Mouse (Mus musculus) lung, embryonic 16.5 days (tissue): Measurements from ENCODE around the gene Prkag3. TPM values are rescaled to one million over a fixed set of nuclear protein-coding genes. Genes with fewer than 3 reads are reported as not detected.

Experiments used
- ATAC-seq: fragments of 200-750 bp; cut with Nextera tagmentation; 2 replicates; pipeline ENCODE4 v1.8.0; 2017; ENCODE audit warnings: low read depth, mild to moderate bottlenecking, moderate library complexity
- H3K27ac ChIP-seq: fragments of 300-500 bp; sonication (generic); 2 replicates; pipeline ENCODE4 v1.5.1; 2014; ENCODE audit warnings: mild to moderate bottlenecking, control low read depth, low read length
- H3K27me3 ChIP-seq: fragments of 300-500 bp; sonication (generic); 2 replicates; pipeline ENCODE4 v1.6.1; 2014; ENCODE audit warnings: low read depth, low read length, mixed read lengths; ENCODE audit not compliant: control insufficient read depth, insufficient read depth
- H3K36me3 ChIP-seq: fragments of 300-500 bp; sonication (generic); 2 replicates; pipeline ENCODE4 v1.6.1; 2014; ENCODE audit warnings: low read length; ENCODE audit not compliant: control insufficient read depth, insufficient read depth
- H3K4me1 ChIP-seq: fragments of 300-500 bp; sonication (generic); replicated peaks from 2 replicates; pipeline ENCODE4 v1.6.1; 2014; ENCODE audit warnings: low read length, mixed read lengths; ENCODE audit not compliant: control insufficient read depth, insufficient read depth
- H3K4me2 ChIP-seq: fragments of 300-500 bp; sonication (generic); 2 replicates; pipeline ENCODE4 v1.6.1; 2014; ENCODE audit warnings: low read depth, low read length, control low read depth
- H3K4me3 ChIP-seq: fragments of 300-500 bp; sonication (generic); 2 replicates; pipeline ENCODE4 v1.5.1; 2014; ENCODE audit warnings: mild to moderate bottlenecking, low read length, control low read depth
- H3K9ac ChIP-seq: fragments of 300-500 bp; sonication (generic); 2 replicates; pipeline ENCODE4 v1.6.1; 2014; ENCODE audit warnings: low read length, control low read depth
- H3K9me3 ChIP-seq: fragments of 300-500 bp; sonication (generic); 2 replicates; pipeline ENCODE4 v1.6.1; 2016; ENCODE audit warnings: low read length; ENCODE audit not compliant: control insufficient read depth
- WGBS: fragments of 180-500 bp; shearing (Covaris S2); extraction: QIAGEN DNeasy Blood & Tissue Kit; methylation state at CpG from one replicate; pipeline ENCODE4 v1.1.7; 2014; 5-methylcytosine and 5-hydroxymethylcytosine counted together
- polyA plus RNA-seq: library from polyadenylated mRNA; unstranded; fragments of >200 nt; fragmentation: Nextera tagmentation; extraction: Ambion mirVana; gene quantifications from 2 replicates; pipeline ENCODE4 v1.2.1, GENCODE M21; 2015

Gene Prkag3
- polyA plus RNA-seq, 1 experiment from 2014 or later, result 0.67 TPM

DNA sequence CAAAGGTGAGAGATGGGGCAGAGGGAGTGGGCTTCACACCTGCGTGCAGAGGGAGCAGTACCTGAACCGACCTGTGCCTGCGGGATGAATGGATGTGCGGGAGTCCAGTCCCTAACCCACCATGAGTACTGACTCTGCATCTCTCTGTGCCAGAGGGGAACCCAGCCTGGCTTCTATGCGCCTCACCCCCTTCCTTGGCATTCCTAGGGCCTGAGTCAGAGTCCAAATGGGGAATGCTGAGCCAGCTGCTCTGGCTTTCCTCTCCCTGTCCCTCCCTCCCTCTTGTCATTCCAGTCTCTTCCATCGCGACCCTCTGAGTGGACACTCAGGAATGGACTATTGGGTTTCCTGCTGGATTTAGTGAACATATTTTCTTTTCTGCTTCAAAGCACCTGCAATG is 280 bp upstream of the Prkag3 start:
- peaks cover 6% of the 10 kb centered on the region for H3K27me3 ChIP-seq
- H3K4me3 ChIP-seq, result no peak overlapping the region; the same call in 1 of the 2 replicates
- peak overlapping the region; percentile 51 for H3K4me2 ChIP-seq
- H3K36me3 ChIP-seq, result no peaks in the 10 kb centered on the region
- no peaks in the 10 kb centered on the region for H3K9me3 ChIP-seq
- ATAC-seq, result peak; percentile 92
- 39% methylated on average over 7 of the region's 7 CpGs for WGBS
- H3K4me1 ChIP-seq, result peaks cover 5% of the 10 kb centered on the region
- H3K9ac ChIP-seq, result no peak overlapping the region
- no peak overlapping the region for H3K27ac ChIP-seq

DNA sequence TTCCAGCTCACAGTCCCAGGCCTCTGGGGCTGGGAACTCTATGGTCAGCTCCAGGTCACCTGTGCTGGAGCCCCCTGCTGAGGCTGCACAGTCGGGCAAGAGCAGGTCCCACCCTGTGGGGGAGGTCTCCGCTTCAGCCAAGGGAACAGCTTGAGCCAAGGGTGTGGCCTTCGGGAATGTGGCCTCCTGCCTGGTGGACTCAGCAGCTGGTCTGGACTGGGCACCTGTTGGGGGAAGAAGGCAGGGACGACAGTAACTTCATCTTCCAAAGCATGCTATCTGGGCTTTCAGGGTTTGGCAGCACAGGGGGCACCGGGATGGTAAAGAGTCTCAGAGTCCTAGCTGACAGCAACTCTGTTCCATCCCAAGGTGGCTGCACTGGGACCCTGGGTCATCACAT is 1.7 kb downstream of the Prkag3 start:
- 49% methylated on average over 5 of the region's 5 CpGs for WGBS
- Histone ChIP-seq H3K9ac (no peak overlapping the region), H3K36me3 (no peaks in the 10 kb centered on the region), H3K4me1 (peaks cover 5% of the 10 kb centered on the region), H3K4me3 (no peak overlapping the region), H3K4me2 (no peak overlapping the region), H3K27me3 (peaks cover 6% of the 10 kb centered on the region), H3K27ac (no peak overlapping the region), H3K9me3 (no peaks in the 10 kb centered on the region)
- ATAC-seq, result peak; percentile 24; the same call in 1 of the 2 replicates

DNA sequence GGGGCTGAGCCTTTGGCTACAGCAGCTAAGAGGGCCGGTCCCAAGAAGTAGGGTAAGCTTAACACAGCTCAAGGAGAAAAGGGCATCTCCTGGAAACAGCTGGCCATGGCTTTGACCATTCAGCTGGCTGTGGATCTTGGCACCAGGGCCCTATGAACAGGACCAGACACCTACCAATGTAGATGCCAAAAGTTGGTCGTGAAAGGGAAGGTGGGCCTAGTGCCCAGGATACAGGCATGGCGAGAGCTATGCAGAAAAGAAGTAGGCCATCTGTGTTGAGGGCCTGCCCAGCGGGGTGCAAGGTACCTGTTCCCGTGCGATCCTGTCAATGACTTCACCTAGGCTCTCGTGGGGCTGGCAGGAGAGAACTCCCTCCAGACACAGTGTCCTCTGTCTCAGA is 8.2 kb downstream of the Prkag3 start:
- Histone ChIP-seq H3K27ac (no peak overlapping the region), H3K4me3 (no peak overlapping the region), H3K9ac (no peak overlapping the region), H3K4me2 (no peak overlapping the region), H3K9me3 (no peaks in the 10 kb centered on the region), H3K36me3 (no peaks in the 10 kb centered on the region), H3K27me3 (no peaks in the 10 kb centered on the region), H3K4me1 (no peaks in the 10 kb centered on the region)
- WGBS, result 70% methylated on average over 7 of the region's 7 CpGs
- ATAC-seq, result no peak

DNA sequence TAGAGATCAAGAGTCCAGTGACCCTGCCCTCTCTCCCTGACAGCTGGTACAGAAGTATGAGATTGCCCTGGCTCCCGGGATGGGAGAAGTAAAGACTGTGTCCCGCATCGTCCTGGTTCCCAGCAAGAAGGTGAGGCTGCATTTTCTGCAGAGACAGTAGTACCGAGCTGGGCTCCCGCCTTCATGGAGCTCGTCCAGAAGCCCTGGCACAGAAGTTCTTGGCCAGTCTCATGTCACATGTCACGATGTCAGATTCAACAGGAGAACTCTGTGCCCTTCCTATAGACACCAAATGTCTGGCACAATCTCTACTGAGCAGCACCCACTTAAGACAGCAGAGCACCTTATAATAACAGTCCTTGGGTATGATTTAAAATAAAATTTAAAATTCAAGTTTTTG is 11.5 kb downstream of the Prkag3 start:
- Histone ChIP-seq H3K36me3 (no peaks in the 10 kb centered on the region), H3K9me3 (no peaks in the 10 kb centered on the region), H3K4me3 (no peak overlapping the region), H3K4me1 (no peaks in the 10 kb centered on the region), H3K9ac (no peak overlapping the region), H3K4me2 (no peak overlapping the region), H3K27ac (no peak overlapping the region), H3K27me3 (no peaks in the 10 kb centered on the region; the same call in 1 of the 2 replicates)
- 76% methylated on average over 7 of the region's 7 CpGs for WGBS
- no peak for ATAC-seq

DNA sequence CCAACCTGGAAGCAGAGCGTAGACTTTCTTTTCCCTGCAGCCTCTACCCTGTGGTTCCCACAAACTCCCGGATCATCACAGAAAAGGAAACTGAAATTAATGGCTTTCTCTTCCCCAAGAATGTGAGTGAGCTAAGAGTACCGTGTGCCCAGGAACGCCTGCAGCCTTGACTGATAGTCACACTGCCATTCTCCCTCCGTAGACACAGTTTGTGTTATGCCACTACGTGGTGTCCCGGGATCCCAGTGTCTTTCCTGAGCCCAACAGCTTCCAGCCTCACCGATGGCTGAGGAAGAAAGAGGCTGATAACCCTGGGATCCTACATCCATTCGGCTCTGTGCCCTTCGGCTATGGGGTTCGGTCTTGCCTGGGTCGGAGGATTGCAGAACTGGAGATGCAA is 12.0 kb downstream of the Prkag3 start:
- no peaks in the 10 kb centered on the region for H3K9me3 ChIP-seq
- no peaks in the 10 kb centered on the region for H3K36me3 ChIP-seq
- H3K4me1 ChIP-seq, result no peaks in the 10 kb centered on the region
- H3K27ac ChIP-seq, result no peak overlapping the region
- 80% methylated on average over 12 of the region's 12 CpGs for WGBS
- H3K4me3 ChIP-seq, result no peak overlapping the region
- no peak overlapping the region for H3K9ac ChIP-seq
- ATAC-seq, result no peak
- no peak overlapping the region for H3K4me2 ChIP-seq
- no peaks in the 10 kb centered on the region; the same call in 1 of the 2 replicates for H3K27me3 ChIP-seq

DNA sequence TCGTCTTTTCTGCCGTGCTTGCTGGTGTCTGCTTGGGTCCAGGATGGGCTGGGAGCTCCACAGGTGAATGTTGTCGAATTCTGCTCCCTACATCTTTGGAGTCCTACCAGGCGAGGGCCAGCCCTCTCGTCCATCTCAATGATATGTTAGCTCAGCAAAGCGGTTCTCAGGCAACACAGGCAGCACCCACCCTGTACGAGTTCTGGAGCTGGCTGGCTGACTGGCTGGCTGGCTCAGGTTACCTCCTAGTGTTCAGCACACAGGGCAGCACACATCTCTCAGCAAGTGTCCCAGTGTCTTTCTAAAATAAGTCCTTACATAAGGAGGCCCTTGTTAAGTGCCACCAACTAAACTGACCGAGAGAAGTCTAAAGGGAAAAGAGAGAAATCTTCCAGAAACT is 20.6 kb downstream of the Prkag3 start:
- Histone ChIP-seq H3K27me3 (no peaks in the 10 kb centered on the region), H3K4me1 (no peaks in the 10 kb centered on the region), H3K9me3 (no peaks in the 10 kb centered on the region), H3K4me2 (no peak overlapping the region), H3K27ac (no peak overlapping the region), H3K9ac (no peak overlapping the region), H3K36me3 (no peaks in the 10 kb centered on the region), H3K4me3 (no peak overlapping the region)
- no peak for ATAC-seq
- WGBS, result 57% methylated on average over 8 of the region's 8 CpGs

DNA sequence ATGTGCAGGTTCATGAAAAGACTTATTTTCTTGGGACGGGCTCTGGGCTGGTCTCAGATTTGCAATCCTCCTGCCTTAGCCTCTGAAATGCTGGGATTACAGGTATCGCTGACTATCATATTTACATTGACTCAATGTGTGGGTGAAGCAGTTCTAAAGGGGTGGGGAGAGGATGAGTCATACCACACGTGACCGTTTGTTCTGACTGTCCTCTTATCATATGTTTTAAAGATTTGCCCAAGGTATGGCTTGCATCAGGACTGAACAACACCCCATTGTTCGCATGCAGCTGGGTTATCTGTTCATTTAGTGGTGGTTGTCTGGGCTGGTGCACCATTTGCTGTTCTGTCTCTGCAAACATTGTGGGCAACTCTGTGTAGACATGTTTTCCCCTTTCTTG is 22.3 kb downstream of the Prkag3 start:
- Histone ChIP-seq H3K4me1 (no peaks in the 10 kb centered on the region), H3K36me3 (no peaks in the 10 kb centered on the region), H3K9ac (no peak overlapping the region), H3K4me3 (no peak overlapping the region), H3K4me2 (no peak overlapping the region), H3K9me3 (no peaks in the 10 kb centered on the region), H3K27ac (no peak overlapping the region), H3K27me3 (no peaks in the 10 kb centered on the region)
- 53% methylated on average over 5 of the region's 5 CpGs for WGBS
- ATAC-seq, result no peak

DNA sequence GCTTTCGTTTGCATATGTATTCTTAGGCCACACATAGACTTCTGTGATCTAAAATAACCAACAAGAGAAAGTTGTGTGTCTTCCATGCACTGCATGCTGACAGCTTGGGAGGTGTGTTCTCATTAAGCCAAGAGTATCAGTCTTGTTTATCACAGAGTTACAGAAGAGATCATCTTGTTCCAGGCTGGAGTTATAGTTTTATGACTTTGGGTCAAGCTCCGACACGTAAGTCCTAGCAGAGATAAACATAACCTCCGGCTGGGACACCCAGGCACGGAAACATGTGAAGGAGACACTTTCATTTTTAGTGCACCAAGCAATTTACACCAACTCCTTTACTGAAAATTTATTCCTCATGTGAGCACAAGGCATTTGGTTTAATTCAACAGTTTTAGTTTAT is 22.9 kb downstream of the Prkag3 start:
- Histone ChIP-seq H3K27me3 (no peaks in the 10 kb centered on the region), H3K9me3 (no peaks in the 10 kb centered on the region), H3K36me3 (no peaks in the 10 kb centered on the region), H3K27ac (no peak overlapping the region), H3K4me3 (no peak overlapping the region), H3K9ac (no peak overlapping the region), H3K4me2 (no peak overlapping the region), H3K4me1 (no peaks in the 10 kb centered on the region)
- WGBS, result 47% methylated on average over 5 of the region's 5 CpGs
- ATAC-seq, result no peak

DNA sequence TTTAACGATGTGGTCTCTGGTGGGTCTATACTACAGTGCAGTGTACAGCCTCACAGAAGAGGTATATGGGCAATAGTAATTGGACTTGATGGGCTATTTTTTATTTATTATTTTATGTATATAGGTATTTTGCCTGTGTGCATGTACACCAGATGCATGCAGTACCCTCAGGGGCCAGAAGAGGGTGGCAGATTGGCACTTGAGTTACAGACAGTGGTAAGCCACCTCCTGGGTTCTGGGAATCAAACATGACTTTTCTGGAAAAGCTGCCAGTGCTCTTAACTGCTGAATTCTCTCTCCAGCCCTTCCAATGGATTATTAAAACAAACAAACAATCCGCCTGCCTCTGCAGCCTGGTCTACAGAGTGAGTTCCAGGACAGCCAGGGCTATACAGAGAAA is 25.3 kb downstream of the Prkag3 start:
- Histone ChIP-seq H3K9me3 (no peaks in the 10 kb centered on the region), H3K36me3 (no peaks in the 10 kb centered on the region), H3K27me3 (no peaks in the 10 kb centered on the region), H3K4me1 (no peaks in the 10 kb centered on the region), H3K4me2 (no peak overlapping the region), H3K4me3 (no peak overlapping the region), H3K27ac (no peak overlapping the region), H3K9ac (no peak overlapping the region)
- ATAC-seq, result no peak
- 73% methylated on average over 2 of the region's 2 CpGs for WGBS

DNA sequence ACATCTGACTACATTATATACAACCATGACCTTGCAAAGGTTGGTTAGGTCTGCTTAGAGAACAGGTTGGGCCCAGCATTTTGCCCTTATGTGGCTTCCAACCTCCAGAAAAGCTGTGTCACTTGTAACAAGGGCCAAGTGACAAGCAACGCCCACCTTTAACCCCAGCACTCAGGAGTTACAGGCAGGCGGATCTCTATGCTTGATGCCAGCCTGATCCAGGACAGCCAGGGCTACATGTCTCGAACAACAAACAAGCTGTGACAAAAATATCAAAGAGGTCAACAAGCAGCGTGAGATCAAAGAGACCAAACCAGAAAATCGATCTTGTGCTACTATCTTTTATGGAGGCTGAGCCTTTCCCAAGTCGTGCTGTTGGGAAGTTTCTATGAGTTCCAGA is 27.4 kb downstream of the Prkag3 start:
- WGBS, result 58% methylated on average over 6 of the region's 6 CpGs
- Histone ChIP-seq H3K4me3 (no peak overlapping the region), H3K9me3 (no peaks in the 10 kb centered on the region), H3K4me2 (no peak overlapping the region), H3K9ac (no peak overlapping the region), H3K27me3 (no peaks in the 10 kb centered on the region), H3K4me1 (no peaks in the 10 kb centered on the region), H3K36me3 (no peaks in the 10 kb centered on the region), H3K27ac (no peak overlapping the region)
- ATAC-seq, result no peak
